In the genomic region with DNA sequence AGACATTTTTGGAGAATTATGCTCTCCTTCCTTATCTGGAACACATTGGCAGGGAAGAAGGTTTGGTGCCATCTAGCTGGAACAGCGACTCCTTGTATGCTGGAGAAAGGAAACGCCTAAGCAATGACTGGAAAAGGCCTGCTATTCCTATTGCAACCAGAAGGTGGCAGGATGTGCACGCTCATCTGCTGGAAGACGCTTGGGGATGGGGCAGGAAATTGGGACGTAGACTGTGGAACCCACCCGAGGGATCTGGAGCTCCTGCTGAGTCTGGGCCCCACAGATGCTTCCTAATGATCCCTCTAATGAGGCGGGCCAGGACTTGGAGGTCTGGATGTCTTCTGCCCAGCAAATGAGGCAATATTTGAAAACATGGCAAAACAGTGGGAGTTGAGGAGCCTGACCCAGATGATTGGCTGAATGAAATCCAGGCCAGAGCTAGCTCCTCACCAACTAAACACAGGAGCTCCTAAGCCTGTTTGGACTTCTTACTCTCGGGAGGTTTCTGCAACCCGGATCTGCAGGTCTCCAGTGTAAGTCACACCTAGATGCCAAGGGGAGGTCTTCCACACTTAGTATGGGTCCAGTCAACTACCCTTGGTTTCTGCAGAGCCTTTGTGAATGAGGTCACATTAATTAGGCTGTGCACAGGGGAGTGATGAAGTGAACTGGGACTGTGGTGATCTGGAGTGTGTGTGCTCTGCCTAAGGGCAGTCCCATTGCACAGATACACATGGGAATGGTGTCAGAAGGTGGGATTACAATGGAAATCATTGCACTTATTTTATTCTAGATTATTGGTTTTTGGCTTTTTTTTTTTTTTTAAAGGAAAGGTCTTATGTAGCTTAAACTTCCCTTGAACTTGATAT, we compare ENCODE assay signal across 8 mouse cellular contexts. TPM values are rescaled to one million over a fixed set of nuclear protein-coding genes. Genes with fewer than 3 reads are reported as not detected.
A peak's percentile ranks its signal among the peaks of the same experiment; 100 is the strongest.
DNase-seq lines count a peak whose midpoint lies in the region; ATAC-seq lines count a peak whose summit lies in the region.
"Had no signal": no experiment of that assay in that cellular context is flagged by ENCODE, and none has a peak within 500 bp of the region (broad histone marks: within the 10 kb centered on the region; RNA-seq: fewer than 3 reads in every experiment).

No protein-coding gene starts in this region.

- H3K36me3 ChIP-seq in forebrain, embryonic 10.5 days (replicated peaks), result no peaks in the 10 kb centered on the region
- no peaks in the 10 kb centered on the region for H3K36me3 ChIP-seq in hindbrain, embryonic 14.5 days (replicated peaks; ENCODE audit: control insufficient read depth, insufficient read depth)

- peaks cover 5% of the 10 kb centered on the region; the same call in 1 of the 2 replicates for H3K4me1 ChIP-seq in forebrain, embryonic 10.5 days
- H3K4me1 ChIP-seq in hindbrain, embryonic 14.5 days (replicated peaks; ENCODE audit: control insufficient read depth, insufficient read depth, low read length), result no peaks in the 10 kb centered on the region

- peak; percentile 86 for DNase-seq in NIH3T3 (ENCODE audit: low read depth)
- peak; percentile 6 for DNase-seq in c-Kit-negative CD71-positive TER-119-positive erythroid progenitor cells, embryonic 14.5 days (ENCODE audit: low read depth, low spot score)
- peak; percentile 70 for DNase-seq in forebrain, embryonic 10.5 days (ENCODE audit: extremely low spot score, low spot score)
- DNase-seq in hindbrain, embryonic 14.5 days (ENCODE audit: low spot score), result peak; percentile 92
- DNase-seq in layer of hippocampus, postnatal 36 days, result peak; percentile 72 to 75
- DNase-seq in lung, postnatal 4 days, result peak; percentile 47 to 72
- DNase-seq in right cerebral cortex, postnatal 10 days (ENCODE audit: low spot score in 2 of 2), result peak; percentile 85 to 89

- H3K27ac ChIP-seq in forebrain, embryonic 10.5 days, result no peak overlapping the region
- H3K27ac ChIP-seq in hindbrain, embryonic 14.5 days, result no peak overlapping the region

- H3K27me3 ChIP-seq in forebrain, embryonic 10.5 days (ENCODE audit: poor library complexity, severe bottlenecking), result no peaks in the 10 kb centered on the region
- H3K27me3 ChIP-seq in hindbrain, embryonic 14.5 days (ENCODE audit: control insufficient read depth, insufficient read depth, low read length), result no peaks in the 10 kb centered on the region

- 8% methylated on average over 9 of the region's 9 CpGs for WGBS in forebrain, embryonic 10.5 days
- WGBS in hindbrain, embryonic 14.5 days, result 5% methylated on average over 9 of the region's 9 CpGs

- H3K4me2 ChIP-seq in hindbrain, embryonic 14.5 days (replicated peaks), result 0 out of 2 replicates have a peak overlapping the region, but pooled peaks have one; percentile 6

- H3K9ac ChIP-seq in hindbrain, embryonic 14.5 days, result no peak overlapping the region

- no peaks in the 10 kb centered on the region for H3K9me3 ChIP-seq in forebrain, embryonic 10.5 days
- H3K9me3 ChIP-seq in hindbrain, embryonic 14.5 days (ENCODE audit: control insufficient read depth, low read length), result no peaks in the 10 kb centered on the region

- no peak overlapping the region for H3K4me3 ChIP-seq in forebrain, embryonic 10.5 days
- no peak overlapping the region for H3K4me3 ChIP-seq in hindbrain, embryonic 14.5 days (replicated peaks; ENCODE audit: low read length)
- H3K4me3 ChIP-seq: myocyte had no signal

- peak; percentile 62; the same call in 1 of the 2 replicates for ATAC-seq in hindbrain, embryonic 14.5 days (ENCODE audit: low FRiP score)

RNA-seq across cellular contexts. Expression of gene G3bp1, which starts 49.6 kb away (rescaled TPM):
- 292 TPM in 2 replicates for polyA plus RNA-seq in forebrain, embryonic 10.5 days (2016; fragmentation: Nextera tagmentation; extraction: Ambion mirVana)
- 99.5 and 102 TPM in 2 replicates for polyA plus RNA-seq in hindbrain, embryonic 14.5 days (2014; fragmentation: Nextera tagmentation; extraction: Ambion mirVana)
- total RNA-seq in layer of hippocampus, postnatal 36 days (2021), result 10 to 100 TPM; 34.1 to 36.8 TPM

RNA-seq across cellular contexts. Expression of gene Atox1, which starts 58.0 kb away (rescaled TPM):
- polyA plus RNA-seq in forebrain, embryonic 10.5 days (2016; fragmentation: Nextera tagmentation; extraction: Ambion mirVana), result 215 and 218 TPM in 2 replicates
- polyA plus RNA-seq in hindbrain, embryonic 14.5 days (2014; fragmentation: Nextera tagmentation; extraction: Ambion mirVana), result 259 and 340 TPM in 2 replicates
- 10 to 100 TPM; 83.8 to 93.7 TPM for total RNA-seq in layer of hippocampus, postnatal 36 days (2021)

Comparison
In these comparisons a context has a peak if more than half of its experiments do, and no peak if none do; other contexts are left out.
1. DNase-seq: peak in every context shown above with its lines; median percentile 92 in hindbrain, embryonic 14.5 days; 87 in right cerebral cortex, postnatal 10 days; 86 in NIH3T3; 74 in layer of hippocampus, postnatal 36 days; 70 in forebrain, embryonic 10.5 days; 60 in lung, postnatal 4 days; 6 in c-Kit-negative CD71-positive TER-119-positive erythroid progenitor cells, embryonic 14.5 days.